Mouse (Mus musculus) kidney, embryonic 16.5 days (tissue): ENCODE measurements around the gene Rabepk. TPM values are rescaled to one million over a fixed set of nuclear protein-coding genes. Genes with fewer than 3 reads are reported as not detected.
"Not testable (repeated sequence)": the region's sequence is repeated elsewhere in the genome, so short reads cannot be mapped to it uniquely, and the experiment has no call there.

Source experiments
- ATAC-seq: fragments of 200-750 bp; cut with Nextera tagmentation; 2 replicates; pipeline ENCODE4 v1.8.0; 2017; ENCODE audit warnings: moderate TSS enrichment; ENCODE audit not compliant: low FRiP score, low TSS enrichment
- H3K27ac ChIP-seq: fragments of 300-500 bp; sonication (generic); 2 replicates; pipeline ENCODE4 v1.5.1; 2014; ENCODE audit warnings: low read length
- H3K27me3 ChIP-seq: fragments of 300-500 bp; sonication (generic); 2 replicates; pipeline ENCODE4 v1.6.1; 2014; ENCODE audit warnings: low read length, control low read depth, mixed read lengths; ENCODE audit not compliant: insufficient read depth
- H3K36me3 ChIP-seq: fragments of 300-500 bp; sonication (generic); 2 replicates; pipeline ENCODE4 v1.6.1; 2014; ENCODE audit warnings: low read length, control low read depth, mixed read lengths; ENCODE audit not compliant: insufficient read depth
- H3K4me1 ChIP-seq: fragments of 300-500 bp; sonication (generic); 2 replicates; pipeline ENCODE4 v1.6.1; 2014; ENCODE audit warnings: low read length, control low read depth, mixed read lengths; ENCODE audit not compliant: insufficient read depth
- H3K4me2 ChIP-seq: fragments of 300-500 bp; sonication (generic); replicated peaks from 2 replicates; pipeline ENCODE4 v1.6.1; 2014; ENCODE audit warnings: low read depth, low read length
- H3K4me3 ChIP-seq: fragments of 300-500 bp; sonication (generic); 2 replicates; pipeline ENCODE4 v1.5.1; 2014; ENCODE audit warnings: mild to moderate bottlenecking, low read length
- H3K9ac ChIP-seq: fragments of 300-500 bp; sonication (generic); replicated peaks from 2 replicates; pipeline ENCODE4 v1.6.1; 2014; ENCODE audit warnings: low read length
- H3K9me3 ChIP-seq: fragments of 300-500 bp; sonication (generic); 2 replicates; pipeline ENCODE4 v1.6.1; 2016; ENCODE audit warnings: low read length, control low read depth
- WGBS: fragments of 180-500 bp; shearing (Covaris S2); extraction: QIAGEN DNeasy Blood & Tissue Kit; methylation state at CpG from one replicate; pipeline ENCODE4 v1.1.7; 2014; 5-methylcytosine and 5-hydroxymethylcytosine counted together
- polyA plus RNA-seq: library from polyadenylated mRNA; unstranded; fragments of >200 nt; fragmentation: Nextera tagmentation; extraction: Ambion mirVana; gene quantifications from 2 replicates; pipeline ENCODE4 v1.2.1, GENCODE M21; 2015

Gene Rabepk
- 38.9 and 39.0 TPM in 2 replicates for polyA plus RNA-seq

- 4% methylated on average over 44 of the region's 44 CpGs for WGBS
- Histone ChIP-seq H3K27ac (peak within 1 kb of the TSS; percentile 88), H3K27me3 (no peaks in the 10 kb centered on the region), H3K4me2 (peak within 1 kb of the TSS; percentile 50), H3K4me3 (peak within 1 kb of the TSS; percentile 73), H3K36me3 (peaks cover 6% of the 10 kb centered on the region; the same call in 1 of the 2 replicates), H3K9me3 (no peaks in the 10 kb centered on the region), H3K4me1 (peaks cover 26% of the 10 kb centered on the region), H3K9ac (peak within 1 kb of the TSS; percentile 80)
- peak; percentile 86 for ATAC-seq
Observed at GRCm38 (mm10) chr2:34799357-34800256, at the start of gene Rabepk. Gene Rabepk (minus strand): TSS chr2:34799912.

GRCm38 (mm10) chr2:34847702-34848101 lies 48.0 kb upstream of the Rabepk start:
- no peak overlapping the region for H3K9ac ChIP-seq
- no peak overlapping the region for H3K4me2 ChIP-seq
- H3K36me3 ChIP-seq: peaks cover 29% of the 10 kb centered on the region
- no peak for ATAC-seq
- H3K27me3 ChIP-seq: no peaks in the 10 kb centered on the region
- no peak overlapping the region for H3K4me3 ChIP-seq
- 89% methylated on average over 1 of the region's 1 CpGs for WGBS
- H3K27ac ChIP-seq: no peak overlapping the region
- H3K4me1 ChIP-seq: no peaks in the 10 kb centered on the region
- no peaks in the 10 kb centered on the region for H3K9me3 ChIP-seq

- no peak for ATAC-seq
- no peak overlapping the region for H3K4me2 ChIP-seq
- H3K9me3 ChIP-seq: no peaks in the 10 kb centered on the region
- H3K4me1 ChIP-seq: no peaks in the 10 kb centered on the region
- no peak overlapping the region for H3K27ac ChIP-seq
- H3K4me3 ChIP-seq: no peak overlapping the region
- H3K27me3 ChIP-seq: no peaks in the 10 kb centered on the region
- 73% methylated on average over 11 of the region's 11 CpGs for WGBS
- no peaks in the 10 kb centered on the region for H3K36me3 ChIP-seq
- no peak overlapping the region for H3K9ac ChIP-seq
Observed at GRCm38 (mm10) chr2:34843211-34843939, 43.7 kb upstream of the Rabepk start.

GRCm38 (mm10) chr2:34841706-34842105 lies 42.0 kb upstream of the Rabepk start:
- Histone ChIP-seq H3K4me1 (no peaks in the 10 kb centered on the region), H3K27me3 (no peaks in the 10 kb centered on the region), H3K4me2 (no peak overlapping the region), H3K4me3 (no peak overlapping the region), H3K9ac (no peak overlapping the region), H3K36me3 (no peaks in the 10 kb centered on the region), H3K27ac (no peak overlapping the region), H3K9me3 (no peaks in the 10 kb centered on the region)
- no peak for ATAC-seq
- 87% methylated on average over 8 of the region's 8 CpGs for WGBS

GRCm38 (mm10) chr2:34840143-34840542 lies 40.4 kb upstream of the Rabepk start:
- WGBS: 76% methylated on average over 5 of the region's 5 CpGs
- not testable (repeated sequence) for H3K27me3 ChIP-seq, H3K4me1 ChIP-seq, ATAC-seq, H3K9ac ChIP-seq, H3K27ac ChIP-seq, H3K36me3 ChIP-seq, H3K4me3 ChIP-seq, H3K4me2 ChIP-seq, H3K9me3 ChIP-seq

- no peaks in the 10 kb centered on the region for H3K9me3 ChIP-seq
- H3K9ac ChIP-seq: no peak overlapping the region
- H3K4me2 ChIP-seq: no peak overlapping the region
- no peaks in the 10 kb centered on the region for H3K27me3 ChIP-seq
- WGBS: 78% methylated on average over 3 of the region's 3 CpGs
- H3K4me1 ChIP-seq: no peaks in the 10 kb centered on the region
- H3K36me3 ChIP-seq: no peaks in the 10 kb centered on the region
- H3K4me3 ChIP-seq: no peak overlapping the region
- H3K27ac ChIP-seq: no peak overlapping the region
- ATAC-seq: no peak
Observed at GRCm38 (mm10) chr2:34835669-34836068, 36.0 kb upstream of the Rabepk start.

- Histone ChIP-seq H3K4me1 (no peaks in the 10 kb centered on the region), H3K36me3 (no peaks in the 10 kb centered on the region)
- ATAC-seq: no peak
Observed at GRCm38 (mm10) chr2:34833624-34834023, 33.9 kb upstream of the Rabepk start.

GRCm38 (mm10) chr2:34832766-34833457 lies 33.2 kb upstream of the Rabepk start, which contains the start of gene Gm34653:
Gene Gm34653 (plus strand): TSS chr2:34833007.
- not testable (repeated sequence) for H3K4me2 ChIP-seq, ATAC-seq, H3K9me3 ChIP-seq, H3K27ac ChIP-seq, H3K4me3 ChIP-seq, H3K36me3 ChIP-seq, H3K27me3 ChIP-seq, H3K9ac ChIP-seq, H3K4me1 ChIP-seq
- WGBS: 74% methylated on average over 11 of the region's 11 CpGs

More at GRCm38 (mm10) chr2:34833624-34834023, 33.9 kb upstream of the Rabepk start:
- WGBS: 89% methylated on average over 17 of the region's 17 CpGs
- Histone ChIP-seq H3K9ac (no peak overlapping the region), H3K9me3 (0 out of 2 replicates have a peak, but pooled peaks cover 5% of the 10 kb centered on the region), H3K4me2 (no peak overlapping the region), H3K4me3 (no peak overlapping the region), H3K27me3 (no peaks in the 10 kb centered on the region), H3K27ac (no peak overlapping the region)

- H3K36me3 ChIP-seq, H3K4me3 ChIP-seq, ATAC-seq, H3K4me1 ChIP-seq, H3K9me3 ChIP-seq, H3K9ac ChIP-seq, H3K27ac ChIP-seq, H3K4me2 ChIP-seq, H3K27me3 ChIP-seq: not testable (repeated sequence)
- WGBS: 96% methylated on average over 17 of the region's 17 CpGs
Observed at GRCm38 (mm10) chr2:34830066-34830465, 30.4 kb upstream of the Rabepk start.
